Mouse (Mus musculus) macrophage (primary cell): ENCODE results near the gene Gm17720. TPM values are rescaled to one million over a fixed set of nuclear protein-coding genes. Genes with fewer than 3 reads are reported as not detected.

Experiments used
- polyA plus RNA-seq: library from polyadenylated mRNA; stranded (reverse); fragments of 250-400 nt; gene quantifications from 3 replicates; pipeline ENCODE4 v1.2.4, GENCODE M21; 2018; ENCODE audit warnings: inconsistent platforms

The Gm17720 gene
- polyA plus RNA-seq, 1 experiment from 2014 or later: not detected

Other genes with a start within 250 kb of the Gm17720 start
- gene Phlpp2, start 234.2 kb downstream of the Gm17720 start, polyA plus RNA-seq: 2.0 to 3.3 TPM (median 2.8 TPM) in 3 replicates
- gene Marveld3, start 140.6 kb downstream of the Gm17720 start, polyA plus RNA-seq: not detected in 3 replicates
- gene Tat, start 112.3 kb downstream of the Gm17720 start, polyA plus RNA-seq: not detected in 3 replicates
- gene Chst4, start 63.0 kb downstream of the Gm17720 start, polyA plus RNA-seq: not detected in 3 replicates
- gene Zfp612, start 23.0 kb downstream of the Gm17720 start, polyA plus RNA-seq: not detected in 3 replicates
- gene Gm21964, start 1.5 kb downstream of the Gm17720 start, polyA plus RNA-seq: not detected in 3 replicates
- not detected in 3 replicates for gene Calb2, start 65.5 kb upstream of the Gm17720 start, polyA plus RNA-seq
- gene Cmtr2, start 112.9 kb upstream of the Gm17720 start, polyA plus RNA-seq: 2.3 to 5.9 TPM (median 5.0 TPM) in 3 replicates
- gene Hydin, start 164.2 kb upstream of the Gm17720 start, polyA plus RNA-seq: not detected in 3 replicates